Mouse (Mus musculus): ENCODE data around the gene 4931414P19Rik.

DNA sequence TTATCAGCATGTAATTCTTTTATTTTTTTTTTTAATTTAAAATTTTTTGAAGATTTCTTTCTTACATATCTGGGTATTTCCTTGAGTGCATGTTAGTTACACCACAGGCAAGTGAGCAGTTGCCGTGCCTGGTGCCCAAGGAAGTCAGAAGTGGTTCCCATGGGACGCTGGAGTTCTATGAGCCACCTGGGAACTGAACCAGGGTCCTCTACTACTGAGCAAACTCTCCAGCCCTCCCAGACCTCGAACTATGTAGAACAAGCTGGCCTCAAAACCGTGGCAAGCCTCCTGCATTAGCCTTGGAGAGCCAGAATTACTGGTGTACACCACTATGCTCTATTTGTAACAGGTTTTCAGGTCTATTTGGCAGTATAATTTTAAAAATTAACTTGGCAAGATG, 3.2 kb downstream of the 4931414P19Rik start:
- TF ChIP-seq CTCF (IDR thresholded peaks at IDR 0.05; ENCODE audit: low read depth): no peak
- TF ChIP-seq EP300 (IDR thresholded peaks at IDR 0.05; ENCODE audit: low read depth): no peak
